Mouse (Mus musculus) limb, embryonic 15.5 days (tissue): ENCODE data around the gene Sf3b1. TPM values are rescaled to one million over a fixed set of nuclear protein-coding genes. Genes with fewer than 3 reads are reported as not detected.

Source experiments
- ATAC-seq: fragments of 200-750 bp; cut with Nextera tagmentation; 2 replicates; pipeline ENCODE4 v1.8.0; 2017; ENCODE audit warnings: low read depth, moderate TSS enrichment; ENCODE audit not compliant: insufficient number of reproducible peaks, low FRiP score, low TSS enrichment
- H3K27ac ChIP-seq: fragments of 300-500 bp; sonication (generic); 2 replicates; pipeline ENCODE4 v1.5.1; 2015; ENCODE audit warnings: moderate library complexity, mild to moderate bottlenecking, inconsistent platforms
- H3K27me3 ChIP-seq: fragments of 300-500 bp; sonication (generic); 2 replicates; pipeline ENCODE4 v1.6.1; 2015; ENCODE audit warnings: inconsistent platforms
- H3K36me3 ChIP-seq: fragments of 300-500 bp; sonication (generic); 2 replicates; pipeline ENCODE4 v1.6.1; 2015; ENCODE audit warnings: inconsistent platforms
- H3K4me1 ChIP-seq: fragments of 300-500 bp; sonication (generic); 2 replicates; pipeline ENCODE4 v1.6.1; 2015; ENCODE audit warnings: inconsistent platforms
- H3K4me2 ChIP-seq: fragments of 300-500 bp; sonication (generic); 2 replicates; pipeline ENCODE4 v1.6.1; 2015; ENCODE audit warnings: mild to moderate bottlenecking, inconsistent platforms
- H3K4me3 ChIP-seq: fragments of 300-500 bp; sonication (generic); 2 replicates; pipeline ENCODE4 v1.5.1; 2015; ENCODE audit warnings: mild to moderate bottlenecking, inconsistent platforms
- H3K9ac ChIP-seq: fragments of 300-500 bp; sonication (generic); 2 replicates; pipeline ENCODE4 v1.6.1; 2015; ENCODE audit warnings: inconsistent platforms
- H3K9me3 ChIP-seq: fragments of 300-500 bp; sonication (generic); 2 replicates; pipeline ENCODE4 v1.6.1; 2016; ENCODE audit warnings: inconsistent platforms
- WGBS: fragments of 180-500 bp; shearing (Covaris S2); methylation state at CpG from one replicate; pipeline ENCODE4 v1.1.7; 2015; 5-methylcytosine and 5-hydroxymethylcytosine counted together
- polyA plus RNA-seq: library from polyadenylated mRNA; unstranded; fragments of >200 nt; fragmentation: Nextera tagmentation; extraction: Ambion mirVana; gene quantifications from 2 replicates; pipeline ENCODE4 v1.2.1, GENCODE M21; 2015

The Sf3b1 gene
- polyA plus RNA-seq, 1 experiment from 2014 or later = 297 TPM

GRCm38 (mm10) chr1:55052355-55052953 lies 25.2 kb upstream of the Sf3b1 start, which contains the start of gene Coq10b:
TSS of gene Coq10b (plus strand) at chr1:55052770.
- Histone ChIP-seq H3K27me3 (no peaks in the 10 kb centered on the region), H3K9ac (peak within 1 kb of the TSS; percentile 60), H3K4me2 (peak within 1 kb of the TSS; percentile 76), H3K4me3 (peak within 1 kb of the TSS; percentile 79), H3K27ac (peak within 1 kb of the TSS; percentile 82), H3K36me3 (peaks cover 3% of the 10 kb centered on the region; the same call in 1 of the 2 replicates), H3K4me1 (peaks cover 11% of the 10 kb centered on the region), H3K9me3 (no peaks in the 10 kb centered on the region)
- peak; percentile 100 for ATAC-seq
- WGBS = 0% methylated on average over 46 of the region's 46 CpGs

- peak overlapping the region; percentile 79 for H3K4me3 ChIP-seq
- H3K9ac ChIP-seq = no peak overlapping the region
- H3K4me2 ChIP-seq = peak overlapping the region; percentile 76; the same call in 1 of the 2 replicates
- no peaks in the 10 kb centered on the region for H3K9me3 ChIP-seq
- H3K36me3 ChIP-seq = peaks cover 1% of the 10 kb centered on the region; the same call in 1 of the 2 replicates
- H3K4me1 ChIP-seq = peaks cover 11% of the 10 kb centered on the region
- 66% methylated on average over 3 of the region's 3 CpGs for WGBS
- no peak for ATAC-seq
- no peak overlapping the region for H3K27ac ChIP-seq
- no peaks in the 10 kb centered on the region for H3K27me3 ChIP-seq
These were observed 24.4 kb upstream of the Sf3b1 start for GRCm38 (mm10) chr1:55051671-55052070.

GRCm38 (mm10) chr1:55048841-55049587 lies 21.7 kb upstream of the Sf3b1 start:
- no peak for ATAC-seq
- Histone ChIP-seq H3K36me3 (no peaks in the 10 kb centered on the region), H3K27ac (no peak overlapping the region), H3K4me3 (no peak overlapping the region), H3K4me1 (peaks cover 11% of the 10 kb centered on the region), H3K9me3 (no peaks in the 10 kb centered on the region), H3K4me2 (no peak overlapping the region), H3K9ac (no peak overlapping the region), H3K27me3 (no peaks in the 10 kb centered on the region)
- WGBS = 61% methylated on average over 4 of the region's 4 CpGs

- no peak overlapping the region for H3K27ac ChIP-seq
- no peak overlapping the region for H3K4me3 ChIP-seq
- H3K9me3 ChIP-seq = no peaks in the 10 kb centered on the region
- no peaks in the 10 kb centered on the region for H3K4me1 ChIP-seq
- H3K36me3 ChIP-seq = no peaks in the 10 kb centered on the region
- no peak for ATAC-seq
- H3K27me3 ChIP-seq = no peaks in the 10 kb centered on the region
- no peak overlapping the region for H3K9ac ChIP-seq
- no peak overlapping the region for H3K4me2 ChIP-seq
- 76% methylated on average over 3 of the region's 3 CpGs for WGBS
These were observed 15.9 kb upstream of the Sf3b1 start for GRCm38 (mm10) chr1:55043164-55043563.

- no peak overlapping the region for H3K4me3 ChIP-seq
- no peaks in the 10 kb centered on the region for H3K36me3 ChIP-seq
- H3K4me2 ChIP-seq = no peak overlapping the region
- 45% methylated on average over 1 of the region's 1 CpGs for WGBS
- H3K27me3 ChIP-seq = no peaks in the 10 kb centered on the region
- ATAC-seq = no peak
- H3K9ac ChIP-seq = no peak overlapping the region
- H3K9me3 ChIP-seq = no peaks in the 10 kb centered on the region
- no peaks in the 10 kb centered on the region for H3K4me1 ChIP-seq
- no peak overlapping the region for H3K27ac ChIP-seq
These were observed 15.0 kb upstream of the Sf3b1 start for GRCm38 (mm10) chr1:55042246-55042645.

GRCm38 (mm10) chr1:55041691-55042090 lies 14.4 kb upstream of the Sf3b1 start:
- Histone ChIP-seq H3K27ac (no peak overlapping the region), H3K9ac (no peak overlapping the region), H3K36me3 (no peaks in the 10 kb centered on the region), H3K4me2 (no peak overlapping the region), H3K27me3 (no peaks in the 10 kb centered on the region), H3K4me1 (no peaks in the 10 kb centered on the region), H3K9me3 (no peaks in the 10 kb centered on the region), H3K4me3 (no peak overlapping the region)
- WGBS = 84% methylated on average over 4 of the region's 4 CpGs
- ATAC-seq = no peak

GRCm38 (mm10) chr1:55039944-55040343 lies 12.7 kb upstream of the Sf3b1 start:
- WGBS = 84% methylated on average over 1 of the region's 1 CpGs
- Histone ChIP-seq H3K27ac (no peak overlapping the region), H3K4me2 (no peak overlapping the region), H3K4me3 (no peak overlapping the region), H3K27me3 (no peaks in the 10 kb centered on the region), H3K4me1 (no peaks in the 10 kb centered on the region), H3K9ac (no peak overlapping the region), H3K9me3 (no peaks in the 10 kb centered on the region), H3K36me3 (no peaks in the 10 kb centered on the region)
- ATAC-seq = no peak

GRCm38 (mm10) chr1:55031026-55031779 lies 3.9 kb upstream of the Sf3b1 start:
- H3K9me3 ChIP-seq = no peaks in the 10 kb centered on the region
- H3K4me1 ChIP-seq = no peaks in the 10 kb centered on the region
- H3K9ac ChIP-seq = no peak overlapping the region
- no peak for ATAC-seq
- no peak overlapping the region for H3K4me2 ChIP-seq
- no peaks in the 10 kb centered on the region for H3K27me3 ChIP-seq
- no peak overlapping the region for H3K27ac ChIP-seq
- no peaks in the 10 kb centered on the region for H3K36me3 ChIP-seq
- no peak overlapping the region for H3K4me3 ChIP-seq

- Histone ChIP-seq H3K4me2 (no peak overlapping the region), H3K9me3 (no peaks in the 10 kb centered on the region), H3K9ac (no peak overlapping the region), H3K27ac (no peak overlapping the region), H3K36me3 (no peaks in the 10 kb centered on the region), H3K4me3 (no peak overlapping the region), H3K27me3 (no peaks in the 10 kb centered on the region), H3K4me1 (peaks cover 5% of the 10 kb centered on the region; the same call in 1 of the 2 replicates)
- 65% methylated on average over 4 of the region's 4 CpGs for WGBS
- no peak for ATAC-seq
These were observed 2.2 kb upstream of the Sf3b1 start for GRCm38 (mm10) chr1:55029446-55029845.

- Histone ChIP-seq H3K9me3 (no peaks in the 10 kb centered on the region), H3K4me1 (peaks cover 5% of the 10 kb centered on the region; the same call in 1 of the 2 replicates), H3K27me3 (no peaks in the 10 kb centered on the region), H3K4me2 (no peak overlapping the region), H3K27ac (no peak overlapping the region), H3K36me3 (no peaks in the 10 kb centered on the region), H3K4me3 (no peak overlapping the region), H3K9ac (no peak overlapping the region)
- no peak for ATAC-seq
- WGBS = 82% methylated on average over 11 of the region's 11 CpGs
These were observed 1.4 kb upstream of the Sf3b1 start for GRCm38 (mm10) chr1:55028512-55029249.

GRCm38 (mm10) chr1:55027966-55028365 lies 685 bp upstream of the Sf3b1 start:
- no peaks in the 10 kb centered on the region for H3K9me3 ChIP-seq
- H3K4me2 ChIP-seq = peak overlapping the region; percentile 51
- ATAC-seq = no peak
- no peaks in the 10 kb centered on the region for H3K36me3 ChIP-seq
- WGBS = 91% methylated on average over 1 of the region's 1 CpGs
- no peaks in the 10 kb centered on the region for H3K27me3 ChIP-seq
- H3K27ac ChIP-seq = no peak overlapping the region
- H3K4me1 ChIP-seq = peaks cover 5% of the 10 kb centered on the region; the same call in 1 of the 2 replicates
- peak overlapping the region; percentile 88 for H3K4me3 ChIP-seq
- H3K9ac ChIP-seq = no peak overlapping the region; the same call in 1 of the 2 replicates
